Mouse (Mus musculus): Measurements from ENCODE around the gene Tgfb1. TPM values are rescaled to one million over a fixed set of nuclear protein-coding genes. Genes with fewer than 3 reads are reported as not detected.

The Tgfb1 gene
- polyA plus RNA-seq, 1 experiment from 2014 or later: 2.1 TPM

Other genes with a start within 250 kb of the Tgfb1 start
- 1.5 and 2.2 TPM in 2 replicates for gene Ceacam1, start 209.4 kb upstream of the Tgfb1 start, polyA plus RNA-seq (2015; fragmentation: Nextera tagmentation; extraction: Ambion mirVana)
- gene Ceacam2, start 147.1 kb upstream of the Tgfb1 start, polyA plus RNA-seq (2015; fragmentation: Nextera tagmentation; extraction: Ambion mirVana): 0.14 TPM in 1 of 2 replicates, not detected in the other
- gene Erich4, start 71.1 kb upstream of the Tgfb1 start, polyA plus RNA-seq (2015; fragmentation: Nextera tagmentation; extraction: Ambion mirVana): not detected in 2 replicates
- gene Dmac2, start 67.6 kb upstream of the Tgfb1 start, polyA plus RNA-seq (2015; fragmentation: Nextera tagmentation; extraction: Ambion mirVana): 35.3 and 42.2 TPM in 2 replicates
- 2.9 and 6.3 TPM in 2 replicates for gene B3gnt8, start 60.3 kb upstream of the Tgfb1 start, polyA plus RNA-seq (2015; fragmentation: Nextera tagmentation; extraction: Ambion mirVana)
- gene Bckdha, start 28.0 kb upstream of the Tgfb1 start, polyA plus RNA-seq (2015; fragmentation: Nextera tagmentation; extraction: Ambion mirVana): 45.9 and 50.7 TPM in 2 replicates
- gene Exosc5, start 27.8 kb upstream of the Tgfb1 start, polyA plus RNA-seq (2015; fragmentation: Nextera tagmentation; extraction: Ambion mirVana): 41.8 and 45.1 TPM in 2 replicates
- 13.1 and 14.3 TPM in 2 replicates for gene Tmem91, start 11.8 kb upstream of the Tgfb1 start, polyA plus RNA-seq (2015; fragmentation: Nextera tagmentation; extraction: Ambion mirVana)
- gene B9d2, start 6.2 kb upstream of the Tgfb1 start, polyA plus RNA-seq (2015; fragmentation: Nextera tagmentation; extraction: Ambion mirVana): 33.6 and 42.6 TPM in 2 replicates
- 33.0 and 38.2 TPM in 2 replicates for gene Ccdc97, start 32.1 kb downstream of the Tgfb1 start, polyA plus RNA-seq (2015; fragmentation: Nextera tagmentation; extraction: Ambion mirVana)
- gene Hnrnpul1, start 67.8 kb downstream of the Tgfb1 start, polyA plus RNA-seq (2015; fragmentation: Nextera tagmentation; extraction: Ambion mirVana): 45.1 and 51.1 TPM in 2 replicates
- 25.4 and 26.7 TPM in 2 replicates for gene Axl, start 101.7 kb downstream of the Tgfb1 start, polyA plus RNA-seq (2015; fragmentation: Nextera tagmentation; extraction: Ambion mirVana)
- gene Cyp2s1, start 129.9 kb downstream of the Tgfb1 start, polyA plus RNA-seq (2015; fragmentation: Nextera tagmentation; extraction: Ambion mirVana): 2.2 and 3.0 TPM in 2 replicates
- not detected in 2 replicates for gene Cyp2b10, start 210.6 kb downstream of the Tgfb1 start, polyA plus RNA-seq (2015; fragmentation: Nextera tagmentation; extraction: Ambion mirVana)

All from neural tube, embryonic 13.5 days (tissue).